Mouse (Mus musculus): Measurements from ENCODE around the gene Rnf114.

DNA sequence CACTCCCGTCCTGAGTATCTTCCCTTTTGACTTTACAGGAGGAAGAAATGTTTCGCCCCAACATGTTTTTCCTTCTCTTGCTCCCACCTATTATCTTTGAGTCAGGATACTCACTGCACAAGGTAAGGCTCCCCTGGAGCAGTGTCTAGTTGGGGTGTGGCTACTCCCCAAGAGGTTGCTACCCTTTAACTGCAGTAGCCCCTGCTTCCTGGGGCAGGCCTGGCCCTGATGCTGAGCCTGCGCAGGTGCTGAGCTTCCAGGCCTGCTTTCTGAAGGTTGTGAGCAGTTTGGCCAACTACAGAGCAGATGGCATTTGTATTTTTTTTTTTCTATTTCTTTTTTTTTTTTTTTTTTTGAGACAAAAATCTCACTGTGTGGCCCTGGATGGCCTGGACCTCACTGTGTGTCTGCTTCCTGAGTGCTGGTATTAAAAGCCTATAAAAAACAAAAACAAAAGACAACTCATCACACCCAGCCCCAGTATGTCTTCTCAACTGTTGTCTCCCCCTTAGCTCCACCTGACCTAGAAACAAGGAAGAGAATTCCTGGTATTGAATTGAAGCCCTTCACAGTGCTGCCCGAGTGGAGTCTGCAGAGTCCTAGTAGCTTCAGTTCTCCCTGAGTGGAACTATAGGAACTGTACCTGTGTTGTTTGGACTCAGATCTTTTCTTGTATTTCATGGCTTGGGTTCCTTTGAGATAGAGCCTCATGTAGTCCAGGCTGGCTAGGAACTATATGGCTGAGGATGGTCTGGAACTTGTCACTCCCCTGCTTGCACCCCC lies 48.8 kb upstream of the Rnf114 start:
- TF ChIP-seq CTCF (IDR thresholded peaks at IDR 0.05; ENCODE audit: borderline replicate concordance, extremely low read depth, insufficient read depth, insufficient read length) = no peak
- no peak for TF ChIP-seq POLR2A (IDR thresholded peaks at IDR 0.05; ENCODE audit: borderline replicate concordance, extremely low read depth, insufficient read depth, insufficient read length, poor library complexity, severe bottlenecking)

Measured in brain, embryonic 14.5 days (tissue).